Mouse (Mus musculus) neural tube, embryonic 12.5 days (tissue): ENCODE results near the gene Bcl11b. TPM values are rescaled to one million over a fixed set of nuclear protein-coding genes. Genes with fewer than 3 reads are reported as not detected.

Experiments used
- ATAC-seq: fragments of 200-750 bp; cut with Nextera tagmentation; 2 replicates; pipeline ENCODE4 v1.8.0; 2017; ENCODE audit warnings: low read depth, mild to moderate bottlenecking, moderate TSS enrichment, moderate library complexity; ENCODE audit not compliant: low FRiP score
- H3K27ac ChIP-seq: fragments of 300-500 bp; sonication (generic); 2 replicates; pipeline ENCODE4 v1.5.1; 2016
- H3K27me3 ChIP-seq: fragments of 300-500 bp; sonication (generic); replicated peaks from 2 replicates; pipeline ENCODE4 v1.6.1; 2016; ENCODE audit warnings: mild to moderate bottlenecking
- H3K36me3 ChIP-seq: fragments of 300-500 bp; sonication (generic); 2 replicates; pipeline ENCODE4 v1.6.1; 2016; ENCODE audit warnings: mild to moderate bottlenecking
- H3K4me1 ChIP-seq: fragments of 300-500 bp; sonication (generic); 2 replicates; pipeline ENCODE4 v1.6.1; 2016
- H3K4me2 ChIP-seq: fragments of 300-500 bp; sonication (generic); replicated peaks from 2 replicates; pipeline ENCODE4 v1.6.1; 2016; ENCODE audit warnings: mild to moderate bottlenecking
- H3K4me3 ChIP-seq: fragments of 300-500 bp; sonication (generic); 2 replicates; pipeline ENCODE4 v1.5.1; 2016
- H3K9ac ChIP-seq: fragments of 300-500 bp; sonication (generic); 2 replicates; pipeline ENCODE4 v1.6.1; 2016; ENCODE audit warnings: mild to moderate bottlenecking
- H3K9me3 ChIP-seq: fragments of 300-500 bp; sonication (generic); 2 replicates; pipeline ENCODE4 v1.6.1; 2016; ENCODE audit warnings: mild to moderate bottlenecking
- WGBS: fragments of 180-500 bp; shearing (Covaris S2); methylation state at CpG from one replicate; pipeline ENCODE4 v1.1.7; 2016; 5-methylcytosine and 5-hydroxymethylcytosine counted together
- polyA plus RNA-seq: library from polyadenylated mRNA; unstranded; fragments of >200 nt; fragmentation: Nextera tagmentation; extraction: Ambion mirVana; gene quantifications from 2 replicates; pipeline ENCODE4 v1.2.1, GENCODE M21; 2016

Gene Bcl11b
- polyA plus RNA-seq, 1 experiment from 2014 or later = 25.9 TPM

DNA sequence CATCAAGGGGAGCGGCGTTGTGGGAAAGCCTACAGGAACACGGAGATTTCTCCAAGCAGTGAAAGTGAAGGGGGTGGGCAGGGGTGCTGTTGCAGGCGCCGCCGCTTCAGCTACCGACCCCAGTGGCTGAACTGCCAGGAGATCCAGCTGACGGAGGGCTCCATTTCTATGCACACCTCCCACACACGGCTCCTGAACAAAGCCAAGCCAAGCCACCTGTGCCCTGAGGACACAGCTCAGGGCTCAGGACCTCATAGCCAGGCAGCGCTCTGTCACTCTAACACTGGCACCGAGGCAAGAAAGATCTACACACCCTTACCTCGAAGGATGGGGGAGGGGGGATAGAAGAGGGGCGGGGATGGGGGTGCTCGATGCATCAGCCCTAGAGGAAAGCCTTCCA, 25.3 kb downstream of the Bcl11b start:
- Histone ChIP-seq H3K4me1 (peaks cover 89% of the 10 kb centered on the region), H3K9ac (0 out of 2 replicates have a peak overlapping the region, but pooled peaks have one; percentile 2)

DNA sequence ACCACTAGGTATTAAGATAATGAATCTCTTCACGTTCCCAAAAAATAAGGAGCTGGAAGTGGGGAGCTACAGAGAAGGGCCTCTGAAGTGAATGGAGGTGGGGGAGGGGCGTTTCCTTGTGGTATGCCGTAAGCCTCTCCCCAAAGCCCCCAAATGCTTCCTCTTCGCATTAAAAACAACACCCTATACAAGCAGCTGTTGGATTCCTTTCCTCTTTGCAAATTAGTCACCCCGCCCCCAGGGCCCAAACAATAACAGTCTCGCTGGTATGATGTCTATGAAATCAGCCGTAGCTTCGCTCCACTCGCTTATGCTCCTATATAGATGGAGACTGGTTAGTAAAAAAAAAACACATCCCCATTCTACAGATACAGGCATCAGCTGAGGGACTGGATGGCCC, 25.9 kb downstream of the Bcl11b start:
- 9% methylated on average over 9 of the region's 9 CpGs for WGBS
- peaks cover 94% of the 10 kb centered on the region for H3K4me1 ChIP-seq
- H3K9ac ChIP-seq = 0 out of 2 replicates have a peak overlapping the region, but pooled peaks have one; percentile 2
- no peak overlapping the region for H3K4me3 ChIP-seq
- no peak for ATAC-seq
- H3K27ac ChIP-seq = no peak overlapping the region
- H3K9me3 ChIP-seq = no peaks in the 10 kb centered on the region
- no peaks in the 10 kb centered on the region for H3K36me3 ChIP-seq
- peak overlapping the region; percentile 50 for H3K4me2 ChIP-seq
- no peaks in the 10 kb centered on the region for H3K27me3 ChIP-seq

More for the DNA sequence above, 25.3 kb downstream of the Bcl11b start:
- WGBS = 8% methylated on average over 14 of the region's 14 CpGs
- no peaks in the 10 kb centered on the region for H3K9me3 ChIP-seq
- H3K36me3 ChIP-seq = no peaks in the 10 kb centered on the region
- no peak for ATAC-seq
- no peaks in the 10 kb centered on the region for H3K27me3 ChIP-seq
- H3K27ac ChIP-seq = no peak overlapping the region
- H3K4me2 ChIP-seq = peak overlapping the region; percentile 50
- no peak overlapping the region for H3K4me3 ChIP-seq

DNA sequence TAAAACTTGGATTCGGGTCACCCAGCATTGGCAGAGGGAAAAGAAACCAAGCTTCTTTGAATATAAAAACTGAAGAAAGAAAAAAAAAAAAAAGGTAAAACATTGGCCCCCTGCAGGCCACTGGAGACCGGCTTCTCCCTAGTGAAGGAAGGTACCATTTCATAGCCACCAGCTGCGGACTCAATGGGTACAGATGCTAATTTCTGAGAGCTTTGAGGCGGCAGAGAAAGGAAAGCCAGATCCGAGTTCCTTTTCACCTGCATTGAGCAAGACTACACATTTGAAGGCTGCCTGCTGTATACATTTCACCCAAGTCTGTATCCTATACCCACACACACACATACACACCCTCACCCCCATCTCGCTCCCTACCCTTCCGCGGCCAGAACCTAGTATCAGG, 26.3 kb downstream of the Bcl11b start:
- Histone ChIP-seq H3K9me3 (no peaks in the 10 kb centered on the region), H3K9ac (peak overlapping the region; percentile 40; the same call in 1 of the 2 replicates), H3K4me1 (peaks cover 96% of the 10 kb centered on the region), H3K36me3 (no peaks in the 10 kb centered on the region), H3K4me2 (peak overlapping the region; percentile 50), H3K27me3 (no peaks in the 10 kb centered on the region), H3K27ac (no peak overlapping the region), H3K4me3 (no peak overlapping the region)
- ATAC-seq = no peak
- 21% methylated on average over 8 of the region's 8 CpGs for WGBS

DNA sequence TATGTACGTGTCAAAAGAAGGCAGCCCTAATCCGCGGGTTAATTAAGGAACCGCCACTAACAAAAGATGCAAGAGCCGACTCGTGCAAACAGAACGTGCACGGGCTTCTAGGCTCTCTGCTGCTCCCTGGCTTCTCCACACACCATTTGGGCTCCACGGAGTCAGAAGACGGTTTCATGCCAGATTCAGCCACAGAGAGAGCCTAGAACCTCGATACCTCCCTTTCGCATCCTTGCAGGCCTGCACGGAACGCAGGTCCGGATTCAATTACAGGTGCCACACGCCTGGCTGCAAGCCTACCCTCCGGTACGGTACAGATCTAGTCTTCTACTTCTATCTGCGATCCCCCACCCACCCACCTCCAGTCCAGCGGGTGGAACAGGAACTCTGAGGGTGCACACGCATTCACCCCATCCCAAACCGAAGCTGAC, 26.8 kb downstream of the Bcl11b start:
- H3K4me1 ChIP-seq = peaks cover 96% of the 10 kb centered on the region
- WGBS = 24% methylated on average over 22 of the region's 22 CpGs
- peak overlapping the region; percentile 13; the same call in 1 of the 2 replicates for H3K4me3 ChIP-seq
- no peaks in the 10 kb centered on the region for H3K27me3 ChIP-seq
- ATAC-seq = no peak
- peak overlapping the region; percentile 50 for H3K4me2 ChIP-seq
- H3K9me3 ChIP-seq = no peaks in the 10 kb centered on the region
- peak overlapping the region; percentile 40; the same call in 1 of the 2 replicates for H3K9ac ChIP-seq
- no peaks in the 10 kb centered on the region for H3K36me3 ChIP-seq
- H3K27ac ChIP-seq = no peak overlapping the region

DNA sequence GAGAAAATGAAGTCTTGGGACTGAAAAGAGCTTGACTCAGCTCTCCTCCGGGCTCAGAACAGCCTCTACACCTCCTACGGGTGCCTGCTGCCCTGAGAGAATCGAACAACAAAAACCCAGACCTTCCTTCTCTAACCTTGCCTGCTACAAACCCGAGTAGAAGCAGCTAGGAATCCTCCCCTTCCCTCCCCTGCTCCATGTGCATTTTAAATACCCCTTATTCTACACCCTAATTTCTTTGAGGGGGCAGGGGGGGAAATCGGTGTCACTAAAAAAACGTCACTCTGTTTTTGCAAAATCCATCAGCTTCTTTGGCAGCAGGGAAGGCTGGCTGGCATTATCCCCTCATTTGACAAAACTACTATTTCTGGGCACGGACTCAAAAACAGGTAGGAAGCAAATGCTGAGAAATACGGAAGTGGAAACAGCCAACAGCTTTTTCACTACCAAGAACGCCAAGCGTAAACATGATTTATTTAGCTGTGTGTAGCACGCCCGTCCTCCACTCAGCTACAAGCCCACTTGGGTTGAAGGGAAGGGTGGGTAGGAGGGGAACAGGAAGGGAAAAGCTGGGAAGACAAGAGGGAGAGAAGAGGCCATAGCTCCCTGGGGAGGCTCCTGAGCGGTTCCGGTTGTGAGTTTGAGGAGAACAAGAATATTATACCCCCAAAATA, 27.4 kb downstream of the Bcl11b start:
- Histone ChIP-seq H3K4me3 (no peak overlapping the region), H3K4me1 (peaks cover 96% of the 10 kb centered on the region), H3K9me3 (no peaks in the 10 kb centered on the region), H3K27me3 (no peaks in the 10 kb centered on the region), H3K27ac (no peak overlapping the region), H3K4me2 (peak overlapping the region; percentile 50), H3K9ac (no peak overlapping the region), H3K36me3 (no peaks in the 10 kb centered on the region)
- WGBS = 19% methylated on average over 14 of the region's 14 CpGs
- ATAC-seq = no peak

DNA sequence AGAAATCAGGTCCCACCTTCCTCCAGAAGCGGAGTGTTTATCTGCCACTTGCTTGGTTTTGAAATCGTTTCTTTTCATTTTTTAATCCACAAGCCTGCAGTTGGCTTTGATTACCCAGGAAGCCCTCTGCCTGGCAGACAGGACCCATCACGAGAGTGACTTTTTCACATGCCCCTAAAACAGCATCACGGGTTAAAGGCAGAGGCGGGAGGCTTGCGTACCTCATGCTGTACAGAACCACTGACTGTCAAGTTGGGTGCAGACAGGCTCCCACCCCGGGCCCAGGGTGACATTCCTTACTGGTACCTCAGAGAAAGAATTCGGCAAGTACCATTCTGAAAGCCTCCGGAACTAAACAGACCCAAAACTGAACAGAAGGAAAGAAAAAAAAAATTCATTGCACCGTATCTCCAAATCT, 27.9 kb downstream of the Bcl11b start:
- H3K4me2 ChIP-seq = peak overlapping the region; percentile 50; the same call in 1 of the 2 replicates
- WGBS = 75% methylated on average over 10 of the region's 10 CpGs
- no peak overlapping the region for H3K4me3 ChIP-seq
- peaks cover 91% of the 10 kb centered on the region for H3K4me1 ChIP-seq
- no peaks in the 10 kb centered on the region for H3K9me3 ChIP-seq
- H3K27ac ChIP-seq = no peak overlapping the region
- H3K36me3 ChIP-seq = no peaks in the 10 kb centered on the region
- no peak for ATAC-seq
- H3K27me3 ChIP-seq = no peaks in the 10 kb centered on the region
- H3K9ac ChIP-seq = no peak overlapping the region

DNA sequence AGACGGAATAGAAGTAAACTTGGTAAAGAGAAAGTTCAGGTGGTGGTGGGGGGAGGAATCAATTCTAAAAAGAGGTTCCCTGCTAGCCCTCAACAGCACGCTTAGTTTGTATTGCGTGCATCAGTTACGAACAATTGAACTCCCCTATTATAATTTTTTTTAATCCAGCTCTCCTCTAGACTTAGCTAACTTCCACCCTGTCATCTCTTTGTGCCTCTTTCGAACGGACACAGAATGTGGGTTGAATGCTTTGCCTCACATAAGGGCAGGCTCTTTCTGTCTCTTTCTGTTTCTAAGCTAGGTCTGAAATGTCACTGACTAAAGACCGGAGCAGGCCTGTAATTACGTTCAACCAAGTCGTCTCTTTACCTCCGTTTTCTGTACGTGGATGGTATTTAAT, 28.9 kb downstream of the Bcl11b start:
- H3K9ac ChIP-seq = no peak overlapping the region
- ATAC-seq = no peak

DNA sequence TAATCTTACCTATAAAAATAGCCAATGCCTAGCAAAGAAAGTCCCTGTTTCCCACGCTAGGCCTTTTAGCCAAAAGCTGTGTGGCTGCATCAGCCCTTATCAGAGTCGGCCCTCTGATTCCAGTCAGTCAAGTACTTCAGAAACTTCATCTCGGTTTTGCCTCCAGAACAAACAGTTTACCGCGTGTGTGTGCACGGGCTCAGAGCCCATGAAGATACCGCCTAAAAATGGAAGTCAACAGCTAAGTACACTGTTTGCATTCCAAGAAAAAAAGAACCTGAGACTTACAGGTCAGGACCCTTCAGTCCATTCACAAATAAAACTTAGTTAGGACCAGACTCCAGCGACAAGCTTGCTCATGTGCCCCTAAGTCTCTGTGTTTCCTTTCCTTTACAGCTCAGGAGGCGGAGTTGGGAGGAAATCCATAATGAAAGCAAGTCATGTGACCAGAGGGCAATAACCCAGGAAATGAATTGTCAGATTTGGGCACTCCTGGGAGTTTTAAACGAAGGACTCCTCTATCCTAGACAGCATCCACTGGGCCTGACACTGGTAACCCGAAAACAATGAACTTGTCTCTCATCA, 29.8 kb downstream of the Bcl11b start:
- ATAC-seq = no peak
- 60% methylated on average over 11 of the region's 11 CpGs for WGBS
- Histone ChIP-seq H3K9ac (no peak overlapping the region), H3K27ac (no peak overlapping the region), H3K27me3 (no peaks in the 10 kb centered on the region), H3K36me3 (no peaks in the 10 kb centered on the region), H3K9me3 (no peaks in the 10 kb centered on the region), H3K4me1 (peaks cover 86% of the 10 kb centered on the region), H3K4me2 (no peak overlapping the region), H3K4me3 (no peak overlapping the region)

More for the DNA sequence above, 28.9 kb downstream of the Bcl11b start:
- Histone ChIP-seq H3K36me3 (no peaks in the 10 kb centered on the region), H3K4me3 (no peak overlapping the region), H3K4me1 (peaks cover 87% of the 10 kb centered on the region), H3K27me3 (no peaks in the 10 kb centered on the region), H3K27ac (no peak overlapping the region), H3K4me2 (no peak overlapping the region), H3K9me3 (no peaks in the 10 kb centered on the region)
- WGBS = 63% methylated on average over 11 of the region's 11 CpGs

DNA sequence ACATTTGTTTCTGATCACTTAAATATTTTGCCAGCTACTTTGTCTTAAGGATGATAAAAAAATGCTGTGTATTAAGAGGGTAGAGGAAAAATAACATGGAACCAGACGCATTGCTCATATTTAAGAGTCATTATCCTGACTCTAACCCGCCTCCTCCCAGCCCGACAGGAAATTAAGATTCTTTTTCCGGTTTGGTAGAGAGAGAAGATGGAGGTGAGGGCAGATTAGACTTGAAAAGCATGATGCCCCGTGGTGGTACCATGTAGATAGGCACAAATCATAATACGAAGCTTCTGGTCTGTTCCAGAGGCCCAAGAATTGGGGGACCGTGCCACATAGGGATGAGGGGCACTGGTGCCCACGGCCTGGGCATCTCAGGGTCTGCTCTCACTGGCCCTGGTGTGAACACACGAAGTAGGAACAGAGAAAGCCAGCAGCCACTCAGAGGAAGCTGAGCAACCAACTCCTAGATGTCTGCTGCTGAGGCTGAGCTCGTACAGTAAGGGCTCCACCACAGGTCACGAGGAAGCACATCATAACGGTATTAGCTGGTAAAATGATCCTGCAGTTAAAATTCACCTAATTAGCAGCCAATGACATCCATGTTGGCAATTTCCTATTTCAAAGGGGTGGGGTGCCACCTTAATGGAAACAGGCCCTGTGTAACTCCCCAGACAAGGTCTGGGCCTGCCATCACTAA, 32.2 kb downstream of the Bcl11b start:
- Histone ChIP-seq H3K4me2 (peak overlapping the region; percentile 2; the same call in 1 of the 2 replicates), H3K36me3 (no peaks in the 10 kb centered on the region; the same call in 1 of the 2 replicates), H3K9ac (no peak overlapping the region), H3K4me3 (no peak overlapping the region), H3K27me3 (no peaks in the 10 kb centered on the region), H3K27ac (no peak overlapping the region), H3K9me3 (no peaks in the 10 kb centered on the region), H3K4me1 (peaks cover 85% of the 10 kb centered on the region)
- 67% methylated on average over 12 of the region's 12 CpGs for WGBS
- peak; percentile 41; the same call in 1 of the 2 replicates for ATAC-seq

DNA sequence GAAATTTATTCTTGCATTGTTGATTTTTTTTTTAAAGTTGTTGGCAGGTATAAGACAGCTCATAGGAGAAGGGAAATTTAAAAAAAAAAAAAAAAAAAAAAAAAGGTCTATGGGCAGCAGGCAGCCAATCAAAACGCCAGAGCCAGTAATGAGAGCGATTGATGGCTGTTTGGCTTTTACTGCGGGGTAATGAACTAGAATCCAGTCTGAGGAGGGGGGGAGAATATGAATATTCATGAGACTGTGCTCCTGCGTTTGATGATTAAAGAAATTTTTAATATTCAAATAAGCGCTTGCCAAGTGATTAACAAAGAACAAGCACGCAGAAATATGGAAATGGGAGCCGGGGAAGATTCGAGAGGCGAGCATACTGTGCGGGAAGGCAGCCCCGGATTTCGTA, 32.8 kb downstream of the Bcl11b start:
- Histone ChIP-seq H3K36me3 (no peaks in the 10 kb centered on the region; the same call in 1 of the 2 replicates), H3K9ac (no peak overlapping the region), H3K9me3 (no peaks in the 10 kb centered on the region), H3K4me3 (no peak overlapping the region), H3K4me2 (peak overlapping the region; percentile 2; the same call in 1 of the 2 replicates), H3K4me1 (peaks cover 85% of the 10 kb centered on the region), H3K27ac (no peak overlapping the region), H3K27me3 (no peaks in the 10 kb centered on the region)
- ATAC-seq = peak; percentile 44
- WGBS = 31% methylated on average over 12 of the region's 12 CpGs

DNA sequence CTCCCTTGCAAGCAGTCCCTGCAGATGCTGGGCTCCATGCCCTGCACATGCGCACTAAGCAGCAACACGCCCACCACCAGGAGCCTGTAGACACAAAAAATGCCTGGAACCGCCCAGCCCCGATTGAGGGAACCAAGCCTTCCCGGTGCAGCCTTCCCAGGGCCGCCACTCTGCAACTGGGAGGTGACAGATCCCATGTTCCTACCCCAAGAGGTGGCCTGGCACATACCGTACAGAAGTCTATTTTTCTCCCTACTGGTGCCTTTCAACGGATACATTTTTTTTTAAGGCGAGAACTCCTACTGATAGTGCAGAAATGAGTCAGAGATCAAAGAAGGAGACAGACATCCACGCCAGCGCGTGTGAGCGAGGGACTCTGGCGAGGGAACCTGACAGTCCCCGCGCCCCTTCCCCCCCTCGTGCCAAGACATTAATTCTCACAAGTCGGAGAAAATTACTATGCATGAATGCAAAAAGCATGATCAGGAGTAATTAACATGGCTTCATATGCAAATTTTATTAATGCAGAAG, 33.5 kb downstream of the Bcl11b start:
- H3K9ac ChIP-seq = no peak overlapping the region
- H3K4me1 ChIP-seq = peaks cover 85% of the 10 kb centered on the region
- H3K4me3 ChIP-seq = no peak overlapping the region

DNA sequence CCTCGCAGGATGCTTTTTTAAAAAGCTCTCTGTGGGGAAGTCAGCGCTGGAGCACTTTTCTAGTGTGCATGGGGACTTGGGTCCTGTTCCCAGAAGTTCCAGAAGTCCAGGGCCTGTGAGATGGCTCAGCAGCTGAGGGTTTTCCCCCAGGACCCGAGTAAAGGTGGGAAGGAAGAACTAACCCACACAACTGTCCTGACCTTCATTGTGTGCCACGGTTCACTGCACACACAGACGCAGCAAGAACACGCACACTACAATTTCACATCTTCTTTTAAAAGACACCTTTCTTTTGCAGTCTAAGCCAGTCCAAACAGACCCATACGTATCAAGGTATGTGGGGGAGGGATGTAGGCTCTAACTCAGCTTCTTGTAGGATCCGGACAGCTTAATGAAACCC, 34.3 kb downstream of the Bcl11b start:
- no peaks in the 10 kb centered on the region; the same call in 1 of the 2 replicates for H3K36me3 ChIP-seq
- no peak overlapping the region for H3K4me3 ChIP-seq
- WGBS = 75% methylated on average over 8 of the region's 8 CpGs
- peak overlapping the region; percentile 53; the same call in 1 of the 2 replicates for H3K4me2 ChIP-seq
- no peak overlapping the region for H3K9ac ChIP-seq
- H3K4me1 ChIP-seq = peaks cover 88% of the 10 kb centered on the region
- no peaks in the 10 kb centered on the region for H3K27me3 ChIP-seq
- no peak for ATAC-seq
- no peak overlapping the region for H3K27ac ChIP-seq
- no peaks in the 10 kb centered on the region for H3K9me3 ChIP-seq

More for the DNA sequence above, 33.5 kb downstream of the Bcl11b start:
- WGBS = 29% methylated on average over 18 of the region's 18 CpGs
- Histone ChIP-seq H3K9me3 (no peaks in the 10 kb centered on the region), H3K27me3 (no peaks in the 10 kb centered on the region), H3K36me3 (no peaks in the 10 kb centered on the region; the same call in 1 of the 2 replicates), H3K4me2 (peak overlapping the region; percentile 53), H3K27ac (0 out of 2 replicates have a peak overlapping the region, but pooled peaks have one; percentile 33)
- ATAC-seq = peak; percentile 41; the same call in 1 of the 2 replicates
